Mouse (Mus musculus) embryonic facial prominence, embryonic 13.5 days (tissue): ENCODE data around the gene Arl6ip1. TPM values are rescaled to one million over a fixed set of nuclear protein-coding genes. Genes with fewer than 3 reads are reported as not detected.

Experiments
- ATAC-seq: fragments of 200-750 bp; cut with Nextera tagmentation; 2 replicates; pipeline ENCODE4 v1.8.0; 2017; ENCODE audit warnings: low read depth; ENCODE audit not compliant: insufficient number of reproducible peaks, insufficient read depth, low FRiP score, low TSS enrichment
- H3K27ac ChIP-seq: fragments of 300-500 bp; sonication (generic); 2 replicates; pipeline ENCODE4 v1.5.1; 2015; ENCODE audit warnings: moderate library complexity, mild to moderate bottlenecking, inconsistent platforms
- H3K27me3 ChIP-seq: fragments of 300-500 bp; sonication (generic); 2 replicates; pipeline ENCODE4 v1.6.1; 2015; ENCODE audit warnings: mild to moderate bottlenecking, inconsistent platforms
- H3K36me3 ChIP-seq: fragments of 300-500 bp; sonication (generic); 2 replicates; pipeline ENCODE4 v1.6.1; 2015; ENCODE audit warnings: mild to moderate bottlenecking, inconsistent platforms
- H3K4me1 ChIP-seq: fragments of 300-500 bp; sonication (generic); 2 replicates; pipeline ENCODE4 v1.6.1; 2015; ENCODE audit warnings: inconsistent platforms
- H3K4me2 ChIP-seq: fragments of 300-500 bp; sonication (generic); 2 replicates; pipeline ENCODE4 v1.6.1; 2015; ENCODE audit warnings: moderate library complexity, mild to moderate bottlenecking, inconsistent platforms
- H3K4me3 ChIP-seq: fragments of 300-500 bp; sonication (generic); 2 replicates; pipeline ENCODE4 v1.5.1; 2015; ENCODE audit warnings: mild to moderate bottlenecking, inconsistent platforms
- H3K9ac ChIP-seq: fragments of 300-500 bp; sonication (generic); 2 replicates; pipeline ENCODE4 v1.6.1; 2015; ENCODE audit warnings: mild to moderate bottlenecking, inconsistent platforms
- H3K9me3 ChIP-seq: fragments of 300-500 bp; sonication (generic); 2 replicates; pipeline ENCODE4 v1.6.1; 2016; ENCODE audit warnings: inconsistent platforms
- WGBS: fragments of 180-500 bp; shearing (Covaris S2); methylation state at CpG from one replicate; pipeline ENCODE4 v1.1.7; 2015; ENCODE audit warnings: mixed read lengths; 5-methylcytosine and 5-hydroxymethylcytosine counted together
- polyA plus RNA-seq: library from polyadenylated mRNA; unstranded; fragments of >200 nt; fragmentation: Nextera tagmentation; extraction: Ambion mirVana; gene quantifications from 2 replicates; pipeline ENCODE4 v1.2.1, GENCODE M21; 2015

Arl6ip1 gene
- polyA plus RNA-seq, 1 experiment from 2014 or later = 530 TPM

DNA sequence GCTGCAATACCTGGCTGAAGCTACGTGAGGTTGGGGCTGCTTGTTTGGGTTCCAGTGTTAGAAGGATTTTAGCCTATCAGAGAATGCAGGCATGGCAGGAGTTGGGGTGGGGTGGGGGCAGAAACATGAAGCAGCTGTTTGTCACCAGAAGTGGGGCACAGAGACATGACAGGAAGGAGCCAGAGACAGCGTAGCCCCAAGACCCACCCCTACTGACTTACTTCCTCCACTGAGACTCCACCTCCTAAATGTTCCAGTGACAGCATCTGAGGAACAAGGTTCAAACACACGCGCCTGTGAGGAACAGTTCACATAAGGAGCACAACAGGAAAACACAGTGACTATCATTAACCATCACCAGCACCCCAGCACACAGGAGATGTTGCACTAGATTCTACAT lies 49.5 kb downstream of the Arl6ip1 start:
- Histone ChIP-seq H3K27me3 (no peaks in the 10 kb centered on the region), H3K9ac (no peak overlapping the region), H3K9me3 (no peaks in the 10 kb centered on the region), H3K4me1 (no peaks in the 10 kb centered on the region), H3K4me2 (no peak overlapping the region), H3K36me3 (no peaks in the 10 kb centered on the region), H3K4me3 (no peak overlapping the region), H3K27ac (no peak overlapping the region)
- ATAC-seq = no peak
- WGBS = 83% methylated on average over 4 of the region's 4 CpGs

- 83% methylated on average over 5 of the region's 5 CpGs for WGBS
- H3K36me3 ChIP-seq = no peaks in the 10 kb centered on the region
- ATAC-seq = no peak
These were observed 50.4 kb downstream of the Arl6ip1 start for GRCm38 (mm10) chr7:118079097-118079496.

More at GRCm38 (mm10) chr7:118079097-118079496, 50.4 kb downstream of the Arl6ip1 start:
- H3K27ac ChIP-seq = no peak overlapping the region
- H3K9me3 ChIP-seq = no peaks in the 10 kb centered on the region
- no peaks in the 10 kb centered on the region for H3K4me1 ChIP-seq
- H3K9ac ChIP-seq = no peak overlapping the region
- H3K4me3 ChIP-seq = no peak overlapping the region
- H3K27me3 ChIP-seq = no peaks in the 10 kb centered on the region
- no peak overlapping the region for H3K4me2 ChIP-seq

Other genes with a start within 250 kb of the Arl6ip1 start
- gene Rps15a, start 13.5 kb downstream of the Arl6ip1 start, polyA plus RNA-seq = 855 and 911 TPM in 2 replicates
- gene Smg1, start 114.0 kb upstream of the Arl6ip1 start, polyA plus RNA-seq = 23.6 and 25.1 TPM in 2 replicates